Mouse (Mus musculus) layer of hippocampus, adult 9-10 months (tissue): Measurements from ENCODE around the gene 1500009L16Rik.

ENCODE experiments used
- DNase-seq: peaks from one replicate; pipeline ENCODE4 v3.0.0; 2022; ENCODE audit warnings: low spot score

1500009L16Rik gene

DNA sequence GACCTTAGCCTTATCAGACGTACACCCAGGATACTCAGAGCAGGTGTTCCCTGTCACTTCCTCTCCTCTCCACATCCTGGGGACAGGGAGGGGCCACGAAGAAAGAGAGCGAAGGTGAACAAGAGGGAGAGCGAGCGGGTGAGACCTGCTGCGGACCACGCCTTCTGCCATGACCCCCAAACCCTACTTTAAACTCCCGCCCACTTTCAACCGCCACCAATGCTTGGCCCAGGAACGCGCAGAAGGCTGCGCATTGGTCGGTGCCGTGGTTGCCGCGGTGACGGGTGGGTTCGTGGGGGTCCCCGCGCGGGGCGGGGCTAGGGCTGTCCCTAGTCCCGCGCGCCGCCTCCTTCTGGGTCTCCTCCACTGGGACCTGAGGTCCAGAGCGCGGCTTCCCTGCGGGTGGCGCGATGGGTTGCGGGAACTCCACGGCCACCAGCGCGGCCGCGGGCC is at the start of gene 1500009L16Rik:
Gene 1500009L16Rik (plus strand): TSS at position 287 of the 453 bp plus-strand sequence.
- DNase-seq, result no peak

GRCm38 (mm10) chr10:83681334-83681733 is 41.3 kb upstream of the 1500009L16Rik start:
- peak; percentile 1 for DNase-seq

GRCm38 (mm10) chr10:83688215-83688614 is 34.5 kb upstream of the 1500009L16Rik start:
- DNase-seq, result no peak

GRCm38 (mm10) chr10:83692175-83692895 is 30.3 kb upstream of the 1500009L16Rik start:
- no peak for DNase-seq

GRCm38 (mm10) chr10:83696226-83696625 is 26.4 kb upstream of the 1500009L16Rik start:
- no peak for DNase-seq

GRCm38 (mm10) chr10:83706628-83707027 is 16.0 kb upstream of the 1500009L16Rik start:
- DNase-seq, result no peak

DNA sequence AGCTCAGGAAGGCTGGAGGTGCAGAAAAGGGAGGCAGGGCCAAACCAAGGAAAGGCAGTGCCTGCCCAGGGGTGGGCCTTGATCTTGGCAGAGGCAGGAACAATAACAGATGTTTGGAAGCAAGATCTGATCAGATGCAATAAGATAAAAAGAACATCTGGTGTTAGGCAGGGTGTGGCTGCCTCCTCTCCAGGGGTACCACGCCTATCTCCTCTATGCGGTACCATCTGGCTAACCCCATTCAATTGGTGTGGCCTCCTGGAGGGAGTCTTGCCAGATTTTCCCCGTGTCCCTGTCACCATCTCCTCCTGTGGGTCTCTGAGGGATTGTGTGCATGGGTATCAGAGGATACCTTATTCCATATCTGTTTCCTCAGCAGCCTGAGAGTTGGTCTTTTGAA is 12.7 kb upstream of the 1500009L16Rik start:
- DNase-seq, result no peak

- DNase-seq, result no peak
These were observed 10.9 kb upstream of the 1500009L16Rik start for GRCm38 (mm10) chr10:83711769-83712168.

- DNase-seq, result no peak
These were observed 3.7 kb upstream of the 1500009L16Rik start for GRCm38 (mm10) chr10:83718855-83719474.

DNA sequence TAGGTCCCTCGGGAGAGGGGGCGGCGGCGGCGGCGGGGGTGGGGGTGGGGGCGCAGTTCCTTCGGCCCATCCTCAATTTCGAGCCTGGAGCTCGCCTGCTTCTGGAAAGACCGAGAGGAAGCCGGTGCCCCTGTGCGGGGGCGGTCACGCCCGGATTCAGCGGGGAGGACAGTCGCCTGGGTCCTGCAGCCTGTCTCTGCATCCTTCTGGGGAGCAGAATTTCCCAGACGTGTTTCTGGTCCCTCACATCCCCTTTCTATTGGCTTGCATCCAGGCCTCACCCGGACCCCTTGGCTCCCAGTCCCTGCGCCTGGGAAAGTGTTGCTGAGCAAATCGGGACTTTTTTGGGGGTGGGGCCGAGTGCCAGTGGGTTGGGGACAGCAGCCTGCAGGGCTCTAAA is 390 bp downstream of the 1500009L16Rik start:
- no peak for DNase-seq

DNA sequence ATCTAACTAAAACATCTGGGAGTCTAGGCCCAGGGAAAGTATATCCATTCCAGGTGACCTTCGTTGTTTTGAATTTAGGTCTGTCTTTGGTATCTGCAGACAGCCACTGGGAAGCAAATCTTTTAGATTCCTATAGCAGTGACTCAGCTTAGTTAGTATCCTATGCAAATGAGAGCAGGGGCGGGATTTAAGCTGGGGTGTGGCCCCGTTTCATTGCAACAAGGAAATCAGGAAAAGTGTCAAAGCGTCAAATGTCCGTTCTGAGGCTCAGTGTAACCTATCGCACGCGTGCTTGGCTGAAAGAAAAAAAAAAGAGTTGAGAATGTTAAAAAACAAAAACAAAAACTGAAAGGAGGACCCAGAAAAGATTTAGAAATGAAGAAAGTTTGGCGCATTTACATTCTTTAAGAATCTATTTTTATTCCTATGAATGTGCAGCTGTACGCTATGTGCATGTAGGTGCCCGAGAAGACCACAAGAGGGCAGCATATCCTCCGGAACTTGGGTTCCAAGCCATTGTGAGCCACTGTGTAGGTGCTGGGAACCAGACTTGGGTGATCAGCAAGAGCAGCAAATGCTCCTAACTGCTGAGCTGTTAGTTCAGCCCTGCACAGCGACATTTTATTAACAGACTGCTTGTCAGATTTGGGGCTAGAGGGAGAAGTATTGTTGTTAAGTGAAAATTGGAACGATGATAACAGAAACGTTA is 1.8 kb downstream of the 1500009L16Rik start:
- no peak for DNase-seq

DNA sequence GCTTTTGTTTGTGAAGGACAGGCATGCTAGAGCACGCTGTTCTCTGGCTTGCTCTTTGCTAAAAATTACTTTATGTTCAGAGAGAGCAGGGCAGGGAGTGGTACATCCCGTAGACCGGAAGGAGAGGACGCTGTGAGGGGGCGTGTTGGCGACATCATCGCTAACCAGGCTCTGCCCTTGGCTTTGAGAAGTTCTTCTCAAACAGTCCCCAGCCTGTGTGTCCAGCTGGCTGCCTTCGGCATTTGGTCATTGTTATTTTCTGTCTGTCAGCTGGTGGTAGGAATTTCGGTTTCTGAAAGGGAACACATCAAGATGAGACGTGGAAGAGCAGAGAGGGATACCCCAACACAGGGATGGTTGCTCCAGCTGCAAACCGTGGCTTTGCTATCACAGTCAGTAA is 3.5 kb downstream of the 1500009L16Rik start:
- no peak for DNase-seq

- DNase-seq, result no peak
These were observed 5.2 kb downstream of the 1500009L16Rik start for GRCm38 (mm10) chr10:83727846-83728245.

DNA sequence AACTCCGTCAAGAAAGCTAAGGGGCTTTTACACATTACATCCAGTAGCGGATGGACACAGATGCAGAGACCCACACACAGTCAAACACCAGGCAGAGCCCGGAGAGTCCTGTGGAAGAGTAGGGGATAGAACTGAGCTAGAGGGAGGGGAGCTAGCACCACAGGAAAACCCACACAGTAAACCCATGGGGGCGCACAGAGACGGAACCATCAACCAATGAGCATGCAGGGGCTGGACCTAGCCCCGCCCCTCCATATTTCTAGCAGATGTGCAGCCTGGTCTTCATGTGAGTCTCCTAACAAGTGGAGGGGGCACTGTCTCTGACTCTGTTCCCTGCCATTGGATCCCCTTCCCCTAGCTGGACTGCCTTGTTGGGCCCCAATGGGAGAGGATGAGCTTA is 5.9 kb downstream of the 1500009L16Rik start:
- DNase-seq, result no peak

- DNase-seq, result no peak
These were observed 6.4 kb downstream of the 1500009L16Rik start for GRCm38 (mm10) chr10:83729076-83729475.

GRCm38 (mm10) chr10:83729492-83729891 is 6.8 kb downstream of the 1500009L16Rik start:
- DNase-seq, result peak; percentile 90

DNA sequence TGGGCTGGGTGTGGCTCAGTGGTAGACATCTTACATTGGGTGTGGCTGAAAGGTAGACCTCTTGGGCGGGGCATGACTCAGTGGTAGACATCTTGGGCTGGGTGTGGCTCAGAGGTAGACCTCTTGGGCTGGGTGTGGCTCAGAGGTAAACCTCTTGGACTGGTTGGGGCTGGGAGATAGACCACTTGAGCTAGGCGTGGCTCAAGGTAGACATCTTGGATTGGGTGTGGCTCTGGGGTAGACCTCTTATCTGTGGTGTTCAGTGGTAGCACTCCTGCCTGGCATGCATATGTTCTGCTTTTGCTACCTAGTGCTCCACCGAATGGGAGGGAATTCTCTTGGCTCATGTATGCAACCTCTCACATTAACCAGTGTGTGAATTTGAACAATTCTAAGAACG is 11.1 kb downstream of the 1500009L16Rik start:
- DNase-seq, result no peak

- no peak for DNase-seq
These were observed 16.5 kb downstream of the 1500009L16Rik start for GRCm38 (mm10) chr10:83738996-83739655.

DNA sequence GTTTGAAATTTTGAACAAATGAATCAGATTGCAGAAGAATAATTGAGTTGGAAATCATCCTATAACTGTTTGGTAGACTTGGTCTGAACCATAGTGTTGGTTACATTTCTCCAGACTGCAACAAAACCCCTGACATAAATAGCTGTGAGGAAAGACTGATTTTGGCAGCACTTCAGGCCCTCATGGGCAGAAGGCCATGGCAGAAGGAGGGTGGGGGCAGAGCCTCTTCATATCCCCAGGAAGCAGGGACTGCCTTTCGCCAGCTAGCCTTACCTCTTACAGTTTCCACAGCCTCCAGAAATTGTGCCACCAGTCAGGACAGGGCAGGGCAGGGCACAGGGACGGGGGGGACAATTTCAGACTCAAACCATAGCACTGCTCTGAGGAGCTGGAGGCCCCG is 22.0 kb downstream of the 1500009L16Rik start:
- no peak for DNase-seq

GRCm38 (mm10) chr10:83753056-83753455 is 30.4 kb downstream of the 1500009L16Rik start:
- no peak for DNase-seq

DNA sequence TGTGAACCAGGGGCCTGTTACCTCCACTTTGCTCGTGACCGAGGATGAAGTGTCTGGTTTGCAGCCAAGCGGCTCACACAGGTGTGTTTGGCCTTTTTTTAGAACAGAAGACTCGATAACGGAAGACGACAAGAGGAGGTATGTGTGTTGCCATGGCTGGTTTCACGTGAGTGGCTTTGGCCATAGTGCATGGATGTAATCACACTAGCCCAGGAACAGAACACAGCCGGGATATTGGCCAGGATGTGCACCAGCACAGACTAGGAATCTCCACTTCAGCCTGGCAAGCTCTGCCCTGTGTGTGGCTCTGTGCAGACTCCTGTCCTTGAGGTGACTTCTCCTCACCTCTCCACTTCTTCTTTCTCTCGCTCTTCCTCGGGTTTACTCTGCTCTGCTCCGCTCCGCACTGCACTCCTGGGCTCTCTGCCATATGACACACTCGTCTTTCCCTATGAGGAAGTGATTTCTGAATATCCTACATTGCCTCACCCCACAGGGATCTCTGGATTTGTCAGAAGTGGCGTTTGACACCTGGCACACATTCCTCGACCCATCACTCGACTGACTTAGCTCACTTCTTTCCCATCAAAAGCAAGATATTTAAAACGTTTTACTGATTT is 34.8 kb downstream of the 1500009L16Rik start:
- no peak for DNase-seq

DNA sequence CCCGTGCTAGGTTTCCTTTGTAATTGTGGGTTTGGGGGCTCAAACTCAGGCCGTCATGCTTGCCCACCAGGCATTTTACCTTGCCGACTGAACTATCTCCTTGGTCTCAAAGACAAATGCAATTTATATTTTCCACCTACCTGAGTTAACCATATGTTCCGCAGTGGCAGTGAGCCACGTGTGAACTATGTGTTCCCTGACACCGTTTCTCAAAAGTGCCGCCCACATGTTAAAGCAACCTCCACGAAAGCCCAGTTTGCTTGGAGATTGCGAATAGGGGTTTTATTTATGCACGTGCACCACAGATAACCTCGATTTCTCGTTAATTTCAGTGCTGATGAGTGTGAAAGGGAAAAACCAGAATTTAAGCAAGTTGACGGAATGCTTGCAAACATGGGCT is 36.1 kb downstream of the 1500009L16Rik start:
- DNase-seq, result no peak
